Mouse (Mus musculus): Measurements from ENCODE around the gene Taok1. TPM values are rescaled to one million over a fixed set of nuclear protein-coding genes. Genes with fewer than 3 reads are reported as not detected.

The Taok1 gene
- polyA plus RNA-seq, 1 experiment from 2014 or later: 23.9 TPM

- Histone ChIP-seq H3K9ac (replicated peaks) (0 out of 2 replicates have a peak overlapping the region, but pooled peaks have one; percentile 17), H3K4me1 (replicated peaks) (peaks cover 71% of the 10 kb centered on the region)
Observed at GRCm38 (mm10) chr11:77483510-77484255, 123.9 kb downstream of the Taok1 start.

GRCm38 (mm10) chr11:77483043-77483442 lies 124.6 kb downstream of the Taok1 start:
- no peak overlapping the region for H3K4me2 ChIP-seq (replicated peaks)
- no peaks in the 10 kb centered on the region for H3K27me3 ChIP-seq
- peaks cover 65% of the 10 kb centered on the region for H3K4me1 ChIP-seq (replicated peaks)
- H3K9ac ChIP-seq (replicated peaks): no peak overlapping the region
- 85% methylated on average over 3 of the region's 3 CpGs for WGBS
- no peak overlapping the region for H3K4me3 ChIP-seq (replicated peaks)
- no peak for ATAC-seq
- H3K9me3 ChIP-seq: no peaks in the 10 kb centered on the region
- no peak overlapping the region for H3K27ac ChIP-seq
- no peaks in the 10 kb centered on the region for H3K36me3 ChIP-seq

More at GRCm38 (mm10) chr11:77483510-77484255, 123.9 kb downstream of the Taok1 start:
- H3K9me3 ChIP-seq: no peaks in the 10 kb centered on the region
- no peaks in the 10 kb centered on the region for H3K36me3 ChIP-seq
- no peak overlapping the region for H3K4me3 ChIP-seq (replicated peaks)
- H3K27ac ChIP-seq: no peak overlapping the region
- WGBS: 82% methylated on average over 11 of the region's 11 CpGs
- no peak for ATAC-seq
- no peaks in the 10 kb centered on the region for H3K27me3 ChIP-seq
- H3K4me2 ChIP-seq (replicated peaks): no peak overlapping the region

Other genes with a start within 250 kb of the Taok1 start
- 0.06 TPM in 1 of 2 replicates, not detected in the other for gene Coro6, start 145.4 kb downstream of the Taok1 start, polyA plus RNA-seq (2015; fragmentation: Nextera tagmentation; extraction: Ambion mirVana)
- 20.8 and 27.6 TPM in 2 replicates for gene Ankrd13b, start 118.1 kb downstream of the Taok1 start, polyA plus RNA-seq (2015; fragmentation: Nextera tagmentation; extraction: Ambion mirVana)
- gene Git1, start 114.3 kb downstream of the Taok1 start, polyA plus RNA-seq (2015; fragmentation: Nextera tagmentation; extraction: Ambion mirVana): 13.6 and 14.9 TPM in 2 replicates
- 2.4 and 2.6 TPM in 2 replicates for gene Abhd15, start 92.7 kb downstream of the Taok1 start, polyA plus RNA-seq (2015; fragmentation: Nextera tagmentation; extraction: Ambion mirVana)
- gene Trp53i13, start 91.8 kb downstream of the Taok1 start, polyA plus RNA-seq (2015; fragmentation: Nextera tagmentation; extraction: Ambion mirVana): 16.2 and 16.3 TPM in 2 replicates
- gene Gm10392, start 88.6 kb downstream of the Taok1 start, polyA plus RNA-seq (2015; fragmentation: Nextera tagmentation; extraction: Ambion mirVana): 0.12 and 0.14 TPM in 2 replicates
- 3.8 and 4.9 TPM in 2 replicates for gene Nufip2, start 78.3 kb upstream of the Taok1 start, polyA plus RNA-seq (2015; fragmentation: Nextera tagmentation; extraction: Ambion mirVana)
- 1.2 and 1.4 TPM in 2 replicates for gene Cryba1, start 117.5 kb upstream of the Taok1 start, polyA plus RNA-seq (2015; fragmentation: Nextera tagmentation; extraction: Ambion mirVana)
- gene Myo18a, start 155.4 kb upstream of the Taok1 start, polyA plus RNA-seq (2015; fragmentation: Nextera tagmentation; extraction: Ambion mirVana): 53.2 and 54.4 TPM in 2 replicates
- gene Gm10277, start 179.9 kb upstream of the Taok1 start, polyA plus RNA-seq (2015; fragmentation: Nextera tagmentation; extraction: Ambion mirVana): 2.9 and 3.4 TPM in 2 replicates